Mouse (Mus musculus) heart, adult 2 months (tissue): ENCODE data around the gene Gimap5.

Source experiments
- CTCF ChIP-seq: fragments of 200-600 bp; IDR thresholded peaks from 2 replicates; pipeline ENCODE4 v1.8.1; 2022; ENCODE audit warnings: antibody characterized with exemption, mild to moderate bottlenecking, moderate library complexity
- EP300 ChIP-seq: fragments of 200-500 bp; IDR thresholded peaks from 2 replicates; pipeline ENCODE4 v1.6.1; 2011; ENCODE audit warnings: low read depth, low read length, control low read depth; ENCODE audit not compliant: insufficient read depth
- POLR2A ChIP-seq: fragments of 200-500 bp; IDR thresholded peaks from 2 replicates; pipeline ENCODE4 v1.6.1; 2011; ENCODE audit warnings: mild to moderate bottlenecking, low read depth, low read length, control low read depth; ENCODE audit not compliant: insufficient read depth

DNA sequence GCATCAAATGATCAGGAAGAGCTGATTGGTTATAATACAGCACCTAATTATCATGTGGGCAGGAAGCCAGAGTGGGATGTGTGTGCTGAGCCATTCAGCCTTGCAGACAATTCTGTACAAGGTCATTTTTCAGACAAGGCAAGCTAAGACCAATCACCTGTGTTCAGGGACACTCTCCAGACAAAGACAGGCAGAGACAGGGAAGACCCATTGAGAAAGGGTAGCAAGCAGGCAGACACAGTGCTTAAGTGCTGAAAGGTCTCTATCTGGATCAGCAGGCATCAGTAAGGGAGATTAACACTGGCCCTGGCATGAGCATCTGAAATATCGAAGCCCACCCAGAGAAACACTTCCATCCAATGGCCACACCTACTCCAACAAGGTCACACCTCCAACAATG, 38.4 kb downstream of the Gimap5 start:
- no peak for TF ChIP-seq POLR2A
- TF ChIP-seq CTCF: no peak
- no peak for TF ChIP-seq EP300
